17 mouse cellular contexts compared by ENCODE assay signal in genomic region chr7:118788481-118788880, GRCm38 (mm10). TPM values are rescaled to one million over a fixed set of nuclear protein-coding genes. Genes with fewer than 3 reads are reported as not detected.
A peak's percentile ranks its signal among the peaks of the same experiment; 100 is the strongest.
DNase-seq lines count a peak whose midpoint lies in the region; ATAC-seq and TF ChIP-seq lines count a peak whose summit lies in the region.
"Had no signal": no experiment of that assay in that cellular context is flagged by ENCODE, and none has a peak within 500 bp of the region (broad histone marks: within the 10 kb centered on the region; RNA-seq: fewer than 3 reads in every experiment).

No protein-coding gene starts in this region.

- no peak overlapping the region for H3K4me2 ChIP-seq in forebrain, embryonic 16.5 days (ENCODE audit: low read length)
- no peak overlapping the region for H3K4me2 ChIP-seq in lung, postnatal 0 days (replicated peaks; ENCODE audit: low read depth, low read length)
- H3K4me2 ChIP-seq: forebrain, embryonic 12.5 days; heart, embryonic 13.5 days; hindbrain, embryonic 12.5 days; intestine, embryonic 15.5 days; liver, embryonic 13.5 days had no signal

- peaks cover 11% of the 10 kb centered on the region for H3K4me1 ChIP-seq in forebrain, embryonic 10.5 days
- H3K4me1 ChIP-seq in forebrain, embryonic 16.5 days (replicated peaks; ENCODE audit: control insufficient read depth, insufficient read depth, low read length) = no peaks in the 10 kb centered on the region
- H3K4me1 ChIP-seq in lung, postnatal 0 days (ENCODE audit: insufficient read depth, low read depth, low read length) = no peaks in the 10 kb centered on the region
- H3K4me1 ChIP-seq: forebrain, embryonic 12.5 days; hindbrain, embryonic 12.5 days; intestine, embryonic 15.5 days; liver, embryonic 13.5 days had no signal

- ATAC-seq in forebrain, embryonic 16.5 days = no peak
- no peak for ATAC-seq in lung, postnatal 0 days
- ATAC-seq: intestine, embryonic 15.5 days had no signal

- H3K27ac ChIP-seq in forebrain, embryonic 10.5 days = peak overlapping the region; percentile 6; the same call in 1 of the 2 replicates
- no peak overlapping the region for H3K27ac ChIP-seq in forebrain, embryonic 16.5 days (ENCODE audit: low read length)
- H3K27ac ChIP-seq in lung, postnatal 0 days (ENCODE audit: low read length) = no peak overlapping the region
- H3K27ac ChIP-seq: forebrain, embryonic 12.5 days; heart, embryonic 13.5 days; hindbrain, embryonic 12.5 days; intestine, embryonic 15.5 days; kidney, postnatal 0 days; left cerebral cortex, adult 2 months; liver, embryonic 13.5 days had no signal

- no peak for TF ChIP-seq EP300 in lung, postnatal 0 days (IDR thresholded peaks at IDR 0.05)

- H3K9me3 ChIP-seq in forebrain, embryonic 10.5 days = no peaks in the 10 kb centered on the region
- H3K9me3 ChIP-seq in forebrain, embryonic 16.5 days (ENCODE audit: control insufficient read depth, low read length) = no peaks in the 10 kb centered on the region
- H3K9me3 ChIP-seq in lung, postnatal 0 days (ENCODE audit: low read length) = no peaks in the 10 kb centered on the region
- H3K9me3 ChIP-seq: forebrain, embryonic 12.5 days; heart, embryonic 13.5 days; hindbrain, embryonic 12.5 days; intestine, embryonic 15.5 days; liver, embryonic 13.5 days had no signal

- H3K4me3 ChIP-seq in forebrain, embryonic 10.5 days = no peak overlapping the region
- H3K4me3 ChIP-seq in forebrain, embryonic 16.5 days (replicated peaks; ENCODE audit: low read length) = no peak overlapping the region
- H3K4me3 ChIP-seq in lung, postnatal 0 days (ENCODE audit: low read depth, low read length) = no peak overlapping the region
- H3K4me3 ChIP-seq: forebrain, embryonic 12.5 days; heart, embryonic 13.5 days; hindbrain, embryonic 12.5 days; intestine, embryonic 15.5 days; left cerebral cortex, adult 2 months; liver, embryonic 13.5 days had no signal

- 74% methylated on average over 7 of the region's 7 CpGs for WGBS in forebrain, embryonic 10.5 days
- WGBS in forebrain, embryonic 16.5 days = 67% methylated on average over 7 of the region's 7 CpGs
- 57% methylated on average over 7 of the region's 7 CpGs for WGBS in lung, postnatal 0 days

- no peaks in the 10 kb centered on the region for H3K27me3 ChIP-seq in forebrain, embryonic 10.5 days (ENCODE audit: poor library complexity, severe bottlenecking)
- H3K27me3 ChIP-seq in forebrain, embryonic 16.5 days (replicated peaks; ENCODE audit: control insufficient read depth, insufficient read depth, low read length) = no peaks in the 10 kb centered on the region
- no peaks in the 10 kb centered on the region for H3K27me3 ChIP-seq in lung, postnatal 0 days (replicated peaks; ENCODE audit: insufficient read depth, low read length)
- H3K27me3 ChIP-seq: forebrain, embryonic 12.5 days; heart, embryonic 13.5 days; hindbrain, embryonic 12.5 days; intestine, embryonic 15.5 days; liver, embryonic 13.5 days had no signal

- peak; percentile 12; the same call in 1 of the 2 replicates for TF ChIP-seq CTCF in lung, postnatal 0 days (IDR thresholded peaks at IDR 0.05)

- H3K36me3 ChIP-seq in forebrain, embryonic 10.5 days (replicated peaks) = peaks cover 26% of the 10 kb centered on the region
- peaks cover 14% of the 10 kb centered on the region for H3K36me3 ChIP-seq in forebrain, embryonic 16.5 days (ENCODE audit: control insufficient read depth, insufficient read depth)
- H3K36me3 ChIP-seq in lung, postnatal 0 days (ENCODE audit: insufficient read depth, low read length) = peaks cover 8% of the 10 kb centered on the region; the same call in 1 of the 2 replicates

- H3K9ac ChIP-seq in forebrain, embryonic 16.5 days (replicated peaks; ENCODE audit: low read depth, low read length) = no peak overlapping the region
- no peak overlapping the region for H3K9ac ChIP-seq in lung, postnatal 0 days (replicated peaks; ENCODE audit: low read depth)
- H3K9ac ChIP-seq: forebrain, embryonic 12.5 days; heart, embryonic 13.5 days; hindbrain, embryonic 12.5 days; intestine, embryonic 15.5 days; liver, embryonic 13.5 days had no signal

- no peak for DNase-seq in forebrain, embryonic 10.5 days (ENCODE audit: extremely low spot score, low spot score)
- no peak for DNase-seq in lung, postnatal 0 days (ENCODE audit: low spot score)
- no peak for DNase-seq in lung, postnatal 14 days
- peak; percentile 11 for DNase-seq in Muller cell, postnatal 12 days (ENCODE audit: inconsistent ontology term)
- peak; percentile 37 for DNase-seq in adrenal gland, postnatal 25 days
- DNase-seq in right cerebral cortex, postnatal 14 days = no peak
- DNase-seq: cerebellum, adult 8-10 months; liver, embryonic 13.5 days; right cerebral cortex, postnatal 4 days; thymus, postnatal 4 days had no signal

RNA-seq across cellular contexts. Expression of gene Vps35l, which starts 48.5 kb away (rescaled TPM):
- 63.1 and 67.2 TPM in 2 replicates for polyA plus RNA-seq in forebrain, embryonic 10.5 days (2016; fragmentation: Nextera tagmentation; extraction: Ambion mirVana)
- 103 and 109 TPM in 2 replicates for polyA plus RNA-seq in forebrain, embryonic 16.5 days (2015; fragmentation: Nextera tagmentation; extraction: Ambion mirVana)
- polyA plus RNA-seq in lung, postnatal 0 days (2015; fragmentation: Nextera tagmentation; extraction: Ambion mirVana) = 44.0 and 45.0 TPM in 2 replicates
- total RNA-seq in adrenal gland, postnatal 25 days (2021) = 62.8 and 76.6 TPM in 2 replicates

Comparison
In these comparisons a context has a peak if more than half of its experiments do, and no peak if none do; other contexts are left out.
1. DNase-seq: peak in Muller cell, postnatal 12 days (single experiment) and adrenal gland, postnatal 25 days (single experiment); none in forebrain, embryonic 10.5 days (single experiment), lung, postnatal 0 days (single experiment), lung, postnatal 14 days (single experiment) and right cerebral cortex, postnatal 14 days (single experiment).